Mouse (Mus musculus) stomach, postnatal 0 days (tissue): ENCODE data around the gene Rogdi. TPM values are rescaled to one million over a fixed set of nuclear protein-coding genes. Genes with fewer than 3 reads are reported as not detected.

Experiments
- ATAC-seq: fragments of 200-750 bp; cut with Nextera tagmentation; 2 replicates; pipeline ENCODE4 v1.8.0; 2017; ENCODE audit not compliant: low FRiP score, low TSS enrichment
- DNase-seq: peaks from one replicate; pipeline ENCODE4 v3.0.0-alpha.2; 2016; ENCODE audit warnings: low spot score
- H3K27ac ChIP-seq: fragments of 300-500 bp; sonication (generic); replicated peaks from 2 replicates; pipeline ENCODE4 v1.5.1; 2014; ENCODE audit warnings: mild to moderate bottlenecking, control low read depth
- H3K27me3 ChIP-seq: fragments of 300-500 bp; sonication (generic); 2 replicates; pipeline ENCODE4 v1.6.1; 2014; ENCODE audit warnings: low read length; ENCODE audit not compliant: control insufficient read depth, insufficient read depth
- H3K36me3 ChIP-seq: fragments of 300-500 bp; sonication (generic); 2 replicates; pipeline ENCODE4 v1.6.1; 2014; ENCODE audit warnings: low read length, mixed read lengths; ENCODE audit not compliant: control insufficient read depth, insufficient read depth
- H3K4me1 ChIP-seq: fragments of 300-500 bp; sonication (generic); replicated peaks from 2 replicates; pipeline ENCODE4 v1.6.1; 2014; ENCODE audit warnings: antibody characterized with exemption; ENCODE audit not compliant: control insufficient read depth, insufficient read depth
- H3K4me2 ChIP-seq: fragments of 300-500 bp; sonication (generic); replicated peaks from 2 replicates; pipeline ENCODE4 v1.6.1; 2014; ENCODE audit warnings: low read depth, mild to moderate bottlenecking, control low read depth, moderate library complexity
- H3K4me3 ChIP-seq: fragments of 300-500 bp; sonication (generic); 2 replicates; pipeline ENCODE4 v1.5.1; 2014; ENCODE audit warnings: low read depth, low read length, control low read depth
- H3K9ac ChIP-seq: fragments of 300-500 bp; sonication (generic); 2 replicates; pipeline ENCODE4 v1.6.1; 2014; ENCODE audit warnings: mild to moderate bottlenecking, low read length, control low read depth, mixed read lengths
- H3K9me3 ChIP-seq: fragments of 300-500 bp; sonication (generic); 2 replicates; pipeline ENCODE4 v1.6.1; 2016; ENCODE audit warnings: low read length; ENCODE audit not compliant: control insufficient read depth
- CTCF ChIP-seq: IDR thresholded peaks from 2 replicates; pipeline ENCODE4 v1.5.1; 2016; ENCODE audit warnings: antibody characterized with exemption, low read depth, mild to moderate bottlenecking, moderate library complexity
- EP300 ChIP-seq: optimal IDR thresholded peaks from 2 replicates; pipeline ENCODE3; 2016; ENCODE audit warnings: antibody characterized with exemption
- WGBS: fragments of 180-500 bp; shearing (Covaris S2); extraction: QIAGEN DNeasy Blood & Tissue Kit; methylation state at CpG from one replicate; pipeline ENCODE4 v1.1.7; 2014; 5-methylcytosine and 5-hydroxymethylcytosine counted together
- polyA plus RNA-seq: library from polyadenylated mRNA; unstranded; fragments of >200 nt; fragmentation: Nextera tagmentation; extraction: Ambion mirVana; gene quantifications from 2 replicates; pipeline ENCODE4 v1.2.1, GENCODE M21; 2015

Rogdi gene
- polyA plus RNA-seq, 1 experiment from 2014 or later: 36.6 TPM

GRCm38 (mm10) chr16:4969055-4969843 lies 44.1 kb downstream of the Rogdi start:
- WGBS: 79% methylated on average over 5 of the region's 5 CpGs
- DNase-seq (no peak), ATAC-seq (no peak)
- TF ChIP-seq CTCF: no peak
- no peak for TF ChIP-seq EP300
- Histone ChIP-seq H3K36me3 (no peaks in the 10 kb centered on the region), H3K9me3 (no peaks in the 10 kb centered on the region), H3K27ac (no peak overlapping the region), H3K9ac (no peak overlapping the region), H3K4me2 (no peak overlapping the region), H3K27me3 (no peaks in the 10 kb centered on the region), H3K4me3 (no peak overlapping the region), H3K4me1 (no peaks in the 10 kb centered on the region)

GRCm38 (mm10) chr16:4968426-4968825 lies 44.9 kb downstream of the Rogdi start:
- Histone ChIP-seq H3K4me2 (no peak overlapping the region), H3K27me3 (no peaks in the 10 kb centered on the region), H3K9ac (no peak overlapping the region), H3K4me3 (no peak overlapping the region), H3K4me1 (no peaks in the 10 kb centered on the region), H3K27ac (no peak overlapping the region), H3K9me3 (no peaks in the 10 kb centered on the region), H3K36me3 (no peaks in the 10 kb centered on the region)
- WGBS: 83% methylated on average over 3 of the region's 3 CpGs
- TF ChIP-seq CTCF (no peak), EP300 (no peak)
- DNase-seq (no peak), ATAC-seq (no peak)

DNA sequence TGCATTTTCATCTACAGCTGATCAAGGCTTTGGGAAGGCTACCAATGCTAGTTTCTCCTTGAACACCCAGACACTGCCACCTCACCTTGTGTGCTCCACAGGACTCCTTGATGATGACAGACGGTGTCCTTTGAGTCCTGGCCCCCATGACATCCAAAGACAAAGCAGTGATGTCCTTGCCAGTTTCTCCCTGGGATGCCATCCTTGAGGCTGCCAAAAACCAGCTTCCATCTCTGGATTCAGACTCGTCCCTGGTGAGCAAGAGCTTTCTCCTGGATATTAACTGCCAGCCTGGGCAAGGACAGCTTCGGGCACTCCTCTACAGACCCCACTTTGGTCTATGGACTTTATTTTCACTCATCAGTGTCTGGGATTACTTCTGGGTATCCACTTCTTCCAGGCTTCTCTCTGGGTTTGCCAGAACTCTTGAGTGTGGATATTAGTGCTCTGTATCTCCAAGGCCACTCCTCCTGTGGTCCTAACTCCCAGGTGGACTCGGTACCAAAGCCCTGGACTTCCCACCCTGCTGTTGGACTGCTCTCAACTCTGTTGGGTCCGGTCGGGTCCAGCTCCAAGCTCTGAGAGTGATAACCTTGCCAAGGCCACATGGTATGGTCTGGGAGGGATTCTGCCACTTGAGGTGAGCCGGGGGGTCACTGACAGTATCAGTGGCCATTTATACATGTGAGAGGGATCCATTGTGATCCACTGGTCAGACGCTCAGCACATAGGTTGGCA lies 47.8 kb downstream of the Rogdi start:
- no peak overlapping the region for H3K9ac ChIP-seq
- peaks cover 3% of the 10 kb centered on the region; the same call in 1 of the 2 replicates for H3K4me1 ChIP-seq
- no peaks in the 10 kb centered on the region for H3K36me3 ChIP-seq
- H3K9me3 ChIP-seq: no peaks in the 10 kb centered on the region
- 89% methylated on average over 8 of the region's 8 CpGs for WGBS
- H3K4me3 ChIP-seq: no peak overlapping the region
- DNase-seq (no peak), ATAC-seq (no peak)
- no peak for TF ChIP-seq EP300
- TF ChIP-seq CTCF: no peak
- H3K4me2 ChIP-seq: peak overlapping the region; percentile 85; the same call in 1 of the 2 replicates
- no peak overlapping the region for H3K27ac ChIP-seq
- H3K27me3 ChIP-seq: no peaks in the 10 kb centered on the region

DNA sequence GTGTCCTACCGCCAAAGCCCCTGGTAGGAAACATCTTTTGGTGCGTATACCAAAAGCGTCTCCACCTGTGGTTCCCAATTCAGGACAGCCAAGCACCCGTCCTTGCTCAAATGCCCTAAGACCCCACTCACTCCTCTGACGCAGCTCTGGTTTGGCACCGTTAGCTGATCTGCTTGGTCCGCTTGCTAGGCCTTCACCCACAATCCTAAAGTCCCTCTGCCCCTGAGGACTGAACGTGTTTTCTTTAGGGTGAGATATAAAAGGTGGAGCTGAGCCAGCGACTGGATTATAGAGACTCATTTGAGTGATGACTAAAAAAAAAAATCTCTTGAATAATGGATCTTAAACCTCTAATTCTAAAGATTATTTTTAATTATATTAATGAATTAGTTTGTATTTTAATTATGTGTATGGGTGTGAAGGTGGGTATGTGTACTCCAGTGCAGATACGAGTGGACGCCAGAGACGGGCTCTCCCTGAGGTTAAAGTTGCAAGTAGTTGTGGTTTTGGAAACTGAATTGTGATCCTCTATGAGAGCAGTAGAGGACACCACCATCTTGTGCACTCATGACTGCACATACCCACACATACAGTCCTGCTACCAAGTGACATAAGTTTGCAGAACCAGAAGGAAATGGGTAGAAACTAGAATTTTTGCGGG lies 48.5 kb downstream of the Rogdi start:
- Histone ChIP-seq H3K9ac (peak overlapping the region; percentile 86), H3K36me3 (no peaks in the 10 kb centered on the region), H3K27ac (peak overlapping the region; percentile 85), H3K4me3 (peak overlapping the region; percentile 89), H3K27me3 (no peaks in the 10 kb centered on the region), H3K4me1 (peaks cover 3% of the 10 kb centered on the region; the same call in 1 of the 2 replicates), H3K9me3 (no peaks in the 10 kb centered on the region), H3K4me2 (peak overlapping the region; percentile 85)
- ATAC-seq: no peak
- TF ChIP-seq CTCF (no peak), EP300 (no peak)
- WGBS: 18% methylated on average over 13 of the region's 13 CpGs
- DNase-seq: no peak

DNA sequence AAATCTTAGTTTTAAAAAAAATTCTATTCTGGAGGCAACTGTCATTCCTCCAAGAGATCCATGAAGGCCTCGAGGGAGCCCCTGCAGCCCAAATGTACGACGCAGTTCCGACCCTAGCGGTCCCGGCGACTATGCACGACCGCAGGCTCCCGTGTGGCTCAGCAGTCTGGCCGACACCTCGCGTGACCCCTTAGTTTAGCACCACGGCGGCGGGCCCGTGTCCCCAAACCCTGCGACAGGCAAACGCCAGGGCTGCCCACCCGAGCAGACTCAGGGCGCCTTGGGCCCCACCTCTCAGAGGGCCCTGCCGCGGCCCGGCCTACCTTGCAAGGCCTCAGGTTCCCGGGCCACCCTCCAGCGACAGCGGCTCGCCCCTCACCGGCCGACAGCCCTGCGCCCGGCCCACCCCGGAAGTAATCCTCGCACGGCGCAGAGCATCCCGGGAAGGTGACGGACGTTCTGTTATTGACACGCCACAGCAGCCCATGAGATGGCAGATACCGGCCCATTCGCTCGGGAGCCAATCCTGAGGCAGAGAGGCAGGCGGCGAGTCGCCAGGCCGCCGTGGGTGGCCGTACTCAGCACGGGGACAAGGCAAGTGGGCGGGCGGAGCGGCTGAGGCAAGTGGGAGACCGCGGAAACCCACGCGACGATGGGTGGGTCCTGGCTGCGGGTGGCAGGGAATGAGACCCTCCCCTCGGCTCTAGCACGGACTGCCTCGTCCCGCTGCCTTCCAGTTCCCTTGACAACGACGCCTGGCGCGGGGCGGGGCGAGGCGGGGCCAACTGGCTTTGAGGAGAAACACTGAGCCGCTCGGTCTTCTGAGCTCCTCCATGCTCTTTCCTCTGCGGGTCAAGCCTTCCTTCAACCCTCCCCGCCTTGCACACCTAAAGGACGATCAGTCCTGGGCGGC lies 49.3 kb downstream of the Rogdi start, which contains the start of gene Anks3:
TSS of gene Anks3 (minus strand) at position 409 of the 913 bp plus-strand sequence.
- ATAC-seq: peak; percentile 98
- peak within 1 kb of the TSS; percentile 89 for H3K4me3 ChIP-seq
- H3K9me3 ChIP-seq: no peaks in the 10 kb centered on the region
- under 1% methylated on average over 75 of the region's 76 CpGs for WGBS
- no peaks in the 10 kb centered on the region for H3K36me3 ChIP-seq
- DNase-seq: peak; percentile 97
- TF ChIP-seq CTCF: peak; percentile 13; the same call in 1 of the 2 replicates
- TF ChIP-seq EP300: no peak
- peak within 1 kb of the TSS; percentile 85 for H3K27ac ChIP-seq
- peak within 1 kb of the TSS; percentile 85 for H3K4me2 ChIP-seq
- H3K9ac ChIP-seq: peak within 1 kb of the TSS; percentile 86
- H3K4me1 ChIP-seq: peaks cover 3% of the 10 kb centered on the region; the same call in 1 of the 2 replicates
- H3K27me3 ChIP-seq: no peaks in the 10 kb centered on the region
